Mouse (Mus musculus) regulatory T cell (primary cell): ENCODE measurements around the gene Smarcd3.

Experiments
- in situ Hi-C: fragments of 300-600 bp; cut with MboI, MseI; formaldehyde crosslinking; loops from one replicate; pipeline ENCODE4 v1.15.1; 2025; ENCODE audit warnings: high pct_unique_total_duplicates

The Smarcd3 gene

GRCm38 (mm10) chr5:24620626-24621025 is 3.6 kb downstream of the Smarcd3 start:
- in situ Hi-C loops, result no loop called here

DNA sequence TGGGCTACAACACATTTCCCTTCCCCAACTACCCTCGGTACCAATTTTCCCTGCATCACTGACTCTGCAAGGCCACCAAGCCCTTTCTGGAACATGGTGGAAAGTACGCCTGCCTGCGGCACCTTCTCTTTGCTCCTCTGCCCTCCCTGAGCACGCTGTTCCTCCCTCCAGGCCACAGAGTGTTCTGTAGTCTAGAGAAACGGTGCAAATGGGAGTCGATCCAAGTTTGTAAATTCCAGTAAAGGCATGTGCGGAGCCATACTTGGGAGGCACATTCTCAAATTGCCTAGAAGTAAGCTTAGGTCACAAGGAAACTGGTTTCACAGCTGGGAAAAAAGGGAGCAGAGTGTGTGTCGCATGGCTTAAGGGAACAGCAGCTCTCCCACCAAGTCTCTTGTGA is 4.1 kb downstream of the Smarcd3 start:
- in situ Hi-C loops, result no loop called here

GRCm38 (mm10) chr5:24618921-24619320 is 5.3 kb downstream of the Smarcd3 start:
- in situ Hi-C loops, result no loop called here

- in situ Hi-C loops, result no loop called here
Measured at GRCm38 (mm10) chr5:24615097-24615496, 9.1 kb downstream of the Smarcd3 start.

GRCm38 (mm10) chr5:24612302-24612649 is 11.9 kb downstream of the Smarcd3 start:
- in situ Hi-C loops, result loop anchor here (5.0 kb wide), 1 partner anchor 35 kb away; no protein-coding TSS in a partner anchor

DNA sequence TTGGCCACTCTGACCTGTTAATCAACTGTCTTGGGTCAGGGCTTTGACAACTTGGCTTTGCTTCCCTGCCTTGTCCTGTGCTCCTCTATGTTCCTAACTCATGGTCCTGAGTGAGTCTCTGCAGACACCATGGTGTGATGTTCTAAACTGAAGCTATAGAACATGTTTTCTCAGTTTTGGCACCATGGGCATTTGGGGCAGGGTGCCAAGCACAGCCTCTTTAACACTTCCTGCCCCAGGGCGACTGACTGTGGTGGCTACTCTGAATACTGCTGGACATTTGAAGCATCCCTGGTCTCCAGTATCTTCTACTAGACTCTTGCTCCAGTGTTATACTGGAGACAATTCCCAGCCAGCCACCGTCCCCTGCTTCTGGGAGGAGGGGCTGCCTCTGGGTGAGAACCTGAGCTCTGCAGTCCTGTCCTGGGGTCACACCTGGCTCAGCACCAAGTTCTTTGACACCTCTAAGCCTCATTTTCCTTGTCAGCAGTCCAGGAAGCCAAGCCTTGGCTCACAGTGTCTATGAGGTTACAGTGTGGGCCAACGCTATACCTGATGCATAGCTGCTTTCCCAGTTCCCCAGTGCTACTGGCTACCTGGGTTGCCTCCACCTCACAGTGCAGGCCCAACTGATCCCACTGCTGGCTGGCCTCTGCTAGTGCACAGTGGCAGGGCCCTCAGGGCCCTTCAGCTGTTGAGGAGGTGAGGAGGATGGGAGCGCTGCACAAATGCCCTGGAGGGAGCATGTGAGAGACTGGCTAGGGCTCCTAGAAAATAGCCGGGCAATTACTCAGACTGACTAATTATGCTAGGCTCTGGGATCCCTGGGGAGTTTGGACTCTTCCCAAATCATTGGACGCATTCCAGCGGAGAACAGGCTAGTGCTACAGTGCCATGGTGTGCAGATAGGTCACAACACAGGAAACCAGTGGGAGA is 12.6 kb downstream of the Smarcd3 start:
- in situ Hi-C loops, result loop anchor here (5.0 kb wide), 1 partner anchor 36 kb away; no protein-coding TSS in a partner anchor

GRCm38 (mm10) chr5:24609388-24609787 is 14.8 kb downstream of the Smarcd3 start:
- in situ Hi-C loops, result loop anchor here (5.0 kb wide), 1 partner anchor 58 kb away; no protein-coding TSS in a partner anchor

GRCm38 (mm10) chr5:24605980-24606665 is 18.1 kb downstream of the Smarcd3 start:
- in situ Hi-C loops, result loop anchor here (5.0 kb wide), 1 partner anchor 61 kb away; no protein-coding TSS in a partner anchor

DNA sequence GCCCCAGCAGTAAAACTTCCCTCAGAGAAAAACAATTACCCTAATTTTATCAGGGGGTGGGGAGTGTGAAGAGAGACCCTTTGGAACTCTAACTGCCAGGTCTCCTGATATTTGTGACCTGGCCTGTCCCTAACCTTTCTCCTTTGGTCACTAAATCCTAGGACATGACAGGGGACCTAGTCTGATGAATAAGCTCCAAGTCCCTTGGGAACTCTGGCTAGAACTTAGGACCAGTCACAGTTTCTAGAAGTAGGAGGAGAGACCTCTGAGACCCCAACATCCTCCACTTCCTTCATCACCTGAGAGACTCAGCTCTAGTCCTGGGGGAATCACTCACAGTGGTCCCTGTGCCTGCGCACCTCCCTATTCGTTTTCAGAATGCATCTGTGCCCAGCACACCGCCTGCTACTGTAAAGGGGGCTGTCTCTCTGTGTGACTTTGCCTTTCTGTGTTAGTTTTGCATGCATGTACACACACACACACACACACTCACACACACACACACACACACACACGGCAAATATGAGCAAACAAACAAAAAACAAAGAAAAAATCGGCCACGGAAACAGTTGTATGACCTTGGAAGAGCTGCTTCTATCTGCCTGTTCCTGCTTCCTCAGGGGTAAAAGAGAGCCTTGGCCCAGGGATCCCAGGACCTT is 18.8 kb downstream of the Smarcd3 start:
- in situ Hi-C loops, result loop anchor here (5.0 kb wide), 1 partner anchor 62 kb away; no protein-coding TSS in a partner anchor

DNA sequence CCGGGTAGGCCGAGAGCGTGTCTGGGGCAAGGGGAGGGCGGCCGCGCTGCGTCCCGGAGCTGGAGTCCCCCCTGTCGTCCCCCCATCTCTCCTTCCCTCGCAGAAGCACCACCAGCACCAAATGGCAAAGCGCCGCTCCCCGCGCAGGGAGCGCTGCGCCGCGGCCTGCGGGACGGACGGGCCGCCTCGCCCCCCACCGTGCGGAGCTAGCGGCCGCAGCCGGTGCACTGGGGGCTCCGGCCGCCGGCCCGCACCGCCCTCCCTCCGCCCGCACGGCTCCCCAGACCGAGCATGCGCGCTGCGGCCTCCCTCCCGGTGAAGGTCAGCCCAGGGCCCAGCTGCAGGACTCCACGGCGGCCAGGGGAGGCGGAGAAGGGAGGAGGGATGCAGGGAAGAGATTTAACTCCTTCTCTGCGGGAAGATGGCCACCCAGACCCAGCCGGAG is 19.5 kb downstream of the Smarcd3 start:
- in situ Hi-C loops, result loop anchor here (5.0 kb wide), 1 partner anchor 63 kb away; no protein-coding TSS in a partner anchor

GRCm38 (mm10) chr5:24604080-24604655 is 20.0 kb downstream of the Smarcd3 start:
- in situ Hi-C loops, result no loop called here

GRCm38 (mm10) chr5:24603431-24604010 is 20.7 kb downstream of the Smarcd3 start:
- in situ Hi-C loops, result no loop called here

DNA sequence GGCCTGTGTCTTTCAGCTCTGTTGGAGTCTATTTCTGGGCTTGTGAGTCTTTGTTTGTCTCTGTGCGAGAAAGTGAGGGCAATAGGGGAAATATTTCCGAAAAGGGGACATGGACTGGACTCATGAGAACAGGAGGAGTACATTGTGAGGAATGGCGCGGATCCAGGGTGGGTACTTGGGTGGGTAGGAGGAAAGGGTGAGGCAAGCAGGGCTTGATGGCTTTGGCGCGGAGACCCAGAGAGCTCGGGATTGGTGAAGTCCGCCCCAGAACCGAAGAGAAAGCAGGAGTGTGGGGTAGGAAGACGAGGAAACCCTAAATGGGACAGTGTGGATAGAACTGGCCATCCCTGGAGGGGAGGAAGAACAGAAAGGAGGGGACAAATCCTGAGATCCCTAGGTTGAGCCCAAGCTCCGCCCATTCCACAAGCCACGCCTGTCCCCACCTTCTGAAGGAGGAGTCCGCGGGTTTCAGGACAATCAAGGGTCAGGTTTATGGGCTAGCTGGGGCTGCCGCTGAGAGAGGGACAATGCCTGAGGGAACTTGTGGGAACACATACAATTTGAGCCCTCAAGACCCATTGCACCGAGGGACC is 21.4 kb downstream of the Smarcd3 start:
- in situ Hi-C loops, result no loop called here

- in situ Hi-C loops, result no loop called here
Measured at GRCm38 (mm10) chr5:24601911-24602750, 22.1 kb downstream of the Smarcd3 start.

DNA sequence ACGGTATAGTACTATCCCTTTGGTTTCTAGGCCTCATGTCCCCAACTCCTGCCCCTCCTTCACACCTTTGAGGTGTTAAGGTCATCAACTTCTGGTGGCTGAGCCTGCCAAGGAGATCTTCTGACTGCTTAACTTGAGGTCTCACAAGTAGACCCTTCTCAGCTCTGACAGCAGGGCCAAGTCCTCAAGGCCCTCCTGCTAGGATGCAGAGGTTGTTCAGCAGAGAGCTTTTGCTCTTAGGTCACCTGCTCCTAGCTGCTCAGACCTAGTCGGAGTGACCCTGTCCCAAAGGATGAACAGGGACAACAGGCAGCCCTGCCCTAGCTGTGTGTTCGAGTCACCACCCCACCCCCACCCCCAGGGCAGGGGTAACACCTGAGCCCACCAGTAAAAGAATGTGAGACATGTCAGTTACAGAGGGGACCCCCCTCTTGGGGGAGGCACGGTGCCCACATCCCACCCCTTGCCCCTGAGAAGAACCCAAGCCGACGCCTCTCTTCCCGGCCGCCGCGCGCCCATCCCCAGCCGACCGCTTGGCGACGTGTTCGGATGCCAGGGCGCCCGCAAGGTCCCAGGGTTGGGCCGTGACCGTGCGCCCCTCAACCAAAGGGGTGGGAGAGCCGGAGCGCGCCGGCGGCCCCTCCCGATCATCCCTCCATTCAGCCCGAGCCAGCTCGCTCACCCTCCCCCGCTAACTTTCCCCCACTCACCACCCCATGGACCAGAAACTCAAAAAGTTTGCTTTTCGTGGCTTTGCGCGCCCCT is 23.0 kb downstream of the Smarcd3 start:
- in situ Hi-C loops, result no loop called here

GRCm38 (mm10) chr5:24600236-24600635 is 24.0 kb downstream of the Smarcd3 start:
- in situ Hi-C loops, result no loop called here

- in situ Hi-C loops, result loop anchor here (25.0 kb wide), 1 partner anchor 1187 kb away; no protein-coding TSS in a partner anchor
Measured at GRCm38 (mm10) chr5:24599137-24599536, 25.1 kb downstream of the Smarcd3 start.

GRCm38 (mm10) chr5:24598570-24599006 is 25.6 kb downstream of the Smarcd3 start:
- in situ Hi-C loops, result loop anchor here (25.0 kb wide), 1 partner anchor 1186 kb away; no protein-coding TSS in a partner anchor
